Mouse (Mus musculus): ENCODE data around the gene Slc7a8. TPM values are rescaled to one million over a fixed set of nuclear protein-coding genes. Genes with fewer than 3 reads are reported as not detected.

Gene Slc7a8
- polyA plus RNA-seq, 1 experiment from 2014 or later = 3.3 TPM

- Histone ChIP-seq H3K9ac (replicated peaks) (peak overlapping the region; percentile 83), H3K4me1 (peaks cover 23% of the 10 kb centered on the region), H3K4me3 (peak overlapping the region; percentile 75), H3K9me3 (no peaks in the 10 kb centered on the region), H3K27ac (replicated peaks) (peak overlapping the region; percentile 92; the same call in 1 of the 2 replicates), H3K36me3 (peaks cover 47% of the 10 kb centered on the region), H3K27me3 (no peaks in the 10 kb centered on the region), H3K4me2 (replicated peaks) (peak overlapping the region; percentile 83)
- 12% methylated on average over 8 of the region's 8 CpGs for WGBS
- ATAC-seq (ENCODE audit: low FRiP score, low read depth) = no peak
These were observed 96.3 kb downstream of the Slc7a8 start for GRCm38 (mm10) chr14:54685471-54685870.

GRCm38 (mm10) chr14:54682396-54682795 is 99.3 kb downstream of the Slc7a8 start:
- Histone ChIP-seq H3K27me3 (no peaks in the 10 kb centered on the region), H3K9ac (replicated peaks) (no peak overlapping the region), H3K4me2 (replicated peaks) (no peak overlapping the region), H3K9me3 (no peaks in the 10 kb centered on the region), H3K36me3 (peaks cover 56% of the 10 kb centered on the region), H3K4me1 (peaks cover 11% of the 10 kb centered on the region), H3K4me3 (no peak overlapping the region), H3K27ac (replicated peaks) (no peak overlapping the region)
- ATAC-seq (ENCODE audit: low FRiP score, low read depth) = no peak
- WGBS = 92% methylated on average over 3 of the region's 3 CpGs

GRCm38 (mm10) chr14:54678657-54679304 is 103.0 kb downstream of the Slc7a8 start:
- Histone ChIP-seq H3K4me1 (no peaks in the 10 kb centered on the region), H3K4me3 (no peak overlapping the region), H3K9ac (replicated peaks) (no peak overlapping the region), H3K4me2 (replicated peaks) (no peak overlapping the region), H3K27me3 (no peaks in the 10 kb centered on the region), H3K36me3 (peaks cover 82% of the 10 kb centered on the region), H3K27ac (replicated peaks) (no peak overlapping the region), H3K9me3 (no peaks in the 10 kb centered on the region)
- no peak for ATAC-seq (ENCODE audit: low FRiP score, low read depth)
- WGBS = 88% methylated on average over 16 of the region's 16 CpGs

- no peaks in the 10 kb centered on the region for H3K9me3 ChIP-seq
- no peak overlapping the region for H3K4me2 ChIP-seq (replicated peaks)
- 91% methylated on average over 5 of the region's 5 CpGs for WGBS
- no peak overlapping the region for H3K4me3 ChIP-seq
- ATAC-seq (ENCODE audit: low FRiP score, low read depth) = no peak
- H3K27ac ChIP-seq (replicated peaks) = no peak overlapping the region
- H3K36me3 ChIP-seq = peaks cover 72% of the 10 kb centered on the region
- H3K9ac ChIP-seq (replicated peaks) = no peak overlapping the region
- H3K27me3 ChIP-seq = no peaks in the 10 kb centered on the region
- H3K4me1 ChIP-seq = no peaks in the 10 kb centered on the region
These were observed 105.5 kb downstream of the Slc7a8 start for GRCm38 (mm10) chr14:54676290-54676689.

GRCm38 (mm10) chr14:54674317-54674716 is 107.4 kb downstream of the Slc7a8 start:
- H3K27me3 ChIP-seq = no peaks in the 10 kb centered on the region
- no peaks in the 10 kb centered on the region for H3K9me3 ChIP-seq
- no peak overlapping the region for H3K4me3 ChIP-seq
- no peak overlapping the region for H3K9ac ChIP-seq (replicated peaks)
- 79% methylated on average over 2 of the region's 2 CpGs for WGBS
- ATAC-seq (ENCODE audit: low FRiP score, low read depth) = no peak
- H3K4me1 ChIP-seq = no peaks in the 10 kb centered on the region
- H3K4me2 ChIP-seq (replicated peaks) = no peak overlapping the region
- H3K36me3 ChIP-seq = peaks cover 64% of the 10 kb centered on the region
- H3K27ac ChIP-seq (replicated peaks) = no peak overlapping the region

Other genes starting within 250 kb of the Slc7a8 start
- 32.4 and 35.0 TPM in 2 replicates for gene Haus4, start 227.3 kb downstream of the Slc7a8 start, polyA plus RNA-seq (2016; fragmentation: Nextera tagmentation; extraction: Ambion mirVana)
- 41.6 and 46.6 TPM in 2 replicates for gene Ajuba, start 204.4 kb downstream of the Slc7a8 start, polyA plus RNA-seq (2016; fragmentation: Nextera tagmentation; extraction: Ambion mirVana)
- 8.2 and 10.4 TPM in 2 replicates for gene 4931414P19Rik, start 176.0 kb downstream of the Slc7a8 start, polyA plus RNA-seq (2016; fragmentation: Nextera tagmentation; extraction: Ambion mirVana)
- gene Psmb5, start 163.9 kb downstream of the Slc7a8 start, polyA plus RNA-seq (2016; fragmentation: Nextera tagmentation; extraction: Ambion mirVana) = 363 and 400 TPM in 2 replicates
- gene Psmb11, start 160.5 kb downstream of the Slc7a8 start, polyA plus RNA-seq (2016; fragmentation: Nextera tagmentation; extraction: Ambion mirVana) = not detected in 2 replicates
- gene Gm17606, start 141.0 kb downstream of the Slc7a8 start, polyA plus RNA-seq (2016; fragmentation: Nextera tagmentation; extraction: Ambion mirVana) = not detected in 2 replicates
- 9.7 and 10.7 TPM in 2 replicates for gene Cdh24, start 140.6 kb downstream of the Slc7a8 start, polyA plus RNA-seq (2016; fragmentation: Nextera tagmentation; extraction: Ambion mirVana)
- 84.9 and 89.0 TPM in 2 replicates for gene 1700123O20Rik, start 95.7 kb downstream of the Slc7a8 start, polyA plus RNA-seq (2016; fragmentation: Nextera tagmentation; extraction: Ambion mirVana)
- 176 and 178 TPM in 2 replicates for gene Acin1, start 95.0 kb downstream of the Slc7a8 start, polyA plus RNA-seq (2016; fragmentation: Nextera tagmentation; extraction: Ambion mirVana)
- gene Gm29776, start 83.1 kb downstream of the Slc7a8 start, polyA plus RNA-seq (2016; fragmentation: Nextera tagmentation; extraction: Ambion mirVana) = 0.09 and 0.11 TPM in 2 replicates
- 0.38 TPM in 1 of 2 replicates, not detected in the other for gene Cebpe, start 69.8 kb downstream of the Slc7a8 start, polyA plus RNA-seq (2016; fragmentation: Nextera tagmentation; extraction: Ambion mirVana)
- not detected in 2 replicates for gene Rnf212b, start 32.2 kb upstream of the Slc7a8 start, polyA plus RNA-seq (2016; fragmentation: Nextera tagmentation; extraction: Ambion mirVana)
- 16.4 and 18.6 TPM in 2 replicates for gene Homez, start 89.0 kb upstream of the Slc7a8 start, polyA plus RNA-seq (2016; fragmentation: Nextera tagmentation; extraction: Ambion mirVana)
- gene Ppp1r3e, start 95.6 kb upstream of the Slc7a8 start, polyA plus RNA-seq (2016; fragmentation: Nextera tagmentation; extraction: Ambion mirVana) = 0.80 and 1.6 TPM in 2 replicates
- gene Bcl2l2, start 101.4 kb upstream of the Slc7a8 start, polyA plus RNA-seq (2016; fragmentation: Nextera tagmentation; extraction: Ambion mirVana) = 2.7 and 3.7 TPM in 2 replicates
- gene Gm20521, start 101.5 kb upstream of the Slc7a8 start, polyA plus RNA-seq (2016; fragmentation: Nextera tagmentation; extraction: Ambion mirVana) = 0.22 TPM in 1 of 2 replicates, not detected in the other
- gene Pabpn1, start 110.6 kb upstream of the Slc7a8 start, polyA plus RNA-seq (2016; fragmentation: Nextera tagmentation; extraction: Ambion mirVana) = 199 and 238 TPM in 2 replicates
- gene Slc22a17, start 131.2 kb upstream of the Slc7a8 start, polyA plus RNA-seq (2016; fragmentation: Nextera tagmentation; extraction: Ambion mirVana) = 110 and 125 TPM in 2 replicates
- gene Efs, start 144.2 kb upstream of the Slc7a8 start, polyA plus RNA-seq (2016; fragmentation: Nextera tagmentation; extraction: Ambion mirVana) = 36.0 and 38.6 TPM in 2 replicates
- gene Il25, start 150.7 kb upstream of the Slc7a8 start, polyA plus RNA-seq (2016; fragmentation: Nextera tagmentation; extraction: Ambion mirVana) = not detected in 2 replicates
- gene Cmtm5, start 154.3 kb upstream of the Slc7a8 start, polyA plus RNA-seq (2016; fragmentation: Nextera tagmentation; extraction: Ambion mirVana) = 1.2 and 2.2 TPM in 2 replicates
- gene Myh6, start 185.0 kb upstream of the Slc7a8 start, polyA plus RNA-seq (2016; fragmentation: Nextera tagmentation; extraction: Ambion mirVana) = 0.99 and 1.1 TPM in 2 replicates
- not detected in 2 replicates for gene Gm17428, start 195.0 kb upstream of the Slc7a8 start, polyA plus RNA-seq (2016; fragmentation: Nextera tagmentation; extraction: Ambion mirVana)
- 2.3 and 4.1 TPM in 2 replicates for gene Myh7, start 212.7 kb upstream of the Slc7a8 start, polyA plus RNA-seq (2016; fragmentation: Nextera tagmentation; extraction: Ambion mirVana)
- 65.7 and 69.6 TPM in 2 replicates for gene Ngdn, start 233.5 kb upstream of the Slc7a8 start, polyA plus RNA-seq (2016; fragmentation: Nextera tagmentation; extraction: Ambion mirVana)